Comparison of ENCODE assay signal across 23 mouse cellular contexts in the genomic region with DNA sequence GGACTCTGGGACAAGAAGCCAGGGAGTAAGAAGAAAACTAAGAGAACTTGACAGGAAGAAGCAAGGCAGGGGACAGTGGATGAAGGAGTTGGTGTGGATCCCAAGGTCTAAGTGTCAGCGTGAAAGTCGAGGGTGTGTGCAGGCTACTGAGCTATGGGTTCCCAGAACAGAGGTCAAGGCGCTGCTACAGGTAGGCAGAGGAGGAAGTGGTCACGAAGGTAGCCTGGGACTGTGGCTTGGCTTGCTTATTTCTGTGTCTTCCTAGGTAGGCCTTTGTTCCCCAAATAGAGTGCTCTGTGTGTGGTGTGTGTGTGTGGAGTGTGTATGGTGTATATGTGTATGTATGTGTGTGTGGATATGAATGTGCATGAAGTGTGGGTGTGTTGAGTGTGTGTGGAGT. TPM values are rescaled to one million over a fixed set of nuclear protein-coding genes. Genes with fewer than 3 reads are reported as not detected.
DNase-seq lines count a peak whose midpoint lies in the region; ATAC-seq and TF ChIP-seq lines count a peak whose summit lies in the region.
"Had no signal": no experiment of that assay in that cellular context is flagged by ENCODE, and none has a peak within 500 bp of the region (broad histone marks: within the 10 kb centered on the region; RNA-seq: fewer than 3 reads in every experiment).

No protein-coding gene starts in this region.

- H3K27ac ChIP-seq in MEL (ENCODE audit: control insufficient read depth, low read depth, low read length): peak overlapping the region; percentile 94; the same call in 1 of the 2 replicates
- no peak overlapping the region for H3K27ac ChIP-seq in limb, embryonic 10.5 days
- H3K27ac ChIP-seq: embryonic facial prominence, embryonic 10.5 days; embryonic facial prominence, embryonic 13.5 days; forebrain, embryonic 12.5 days; forebrain, embryonic 15.5 days; hindbrain, embryonic 12.5 days; hindbrain, embryonic 15.5 days had no signal

- TF ChIP-seq POLR2A in MEL (IDR thresholded peaks at IDR 0.05; ENCODE audit: control insufficient read depth in 1 of 2, insufficient read depth in 1 of 2, low read depth in 1 of 2, low read length in 2 of 2, poor library complexity in 1 of 2): no peak

- H3K9me3 ChIP-seq in MEL (replicated peaks; ENCODE audit: insufficient read depth, low read length): no peaks in the 10 kb centered on the region
- H3K9me3 ChIP-seq in limb, embryonic 10.5 days (replicated peaks): no peaks in the 10 kb centered on the region
- H3K9me3 ChIP-seq: embryonic facial prominence, embryonic 10.5 days; embryonic facial prominence, embryonic 13.5 days; forebrain, embryonic 12.5 days; forebrain, embryonic 15.5 days; hindbrain, embryonic 12.5 days; hindbrain, embryonic 15.5 days had no signal

- TF ChIP-seq CTCF in MEL (IDR thresholded peaks at IDR 0.05 in 2 of 3, conservative IDR thresholded peaks at IDR 0.05 in 1 of 3; ENCODE audit: control insufficient read depth in 1 of 3, insufficient read depth in 1 of 3, low read depth in 2 of 3, low read length in 3 of 3, poor library complexity in 1 of 3, severe bottlenecking in 1 of 3): no peak

- H3K4me3 ChIP-seq in MEL (ENCODE audit: control insufficient read depth in 1 of 2, insufficient read depth in 1 of 2, low read depth in 2 of 2, low read length in 2 of 2): no peak overlapping the region
- H3K4me3 ChIP-seq in limb, embryonic 10.5 days: no peak overlapping the region
- H3K4me3 ChIP-seq: embryonic facial prominence, embryonic 10.5 days; embryonic facial prominence, embryonic 13.5 days; erythroblast, embryonic 14.5 days; forebrain, embryonic 12.5 days; forebrain, embryonic 15.5 days; hindbrain, embryonic 12.5 days; hindbrain, embryonic 15.5 days had no signal

- H3K36me3 ChIP-seq in MEL (ENCODE audit: control insufficient read depth in 1 of 2, insufficient read depth in 2 of 2, low read length in 2 of 2): peaks cover 0 to 20% of the 10 kb centered on the region in 2 experiments; a peak in 2 of 4 replicates
- peaks cover 7% of the 10 kb centered on the region; the same call in 1 of the 2 replicates for H3K36me3 ChIP-seq in limb, embryonic 10.5 days
- H3K36me3 ChIP-seq: embryonic facial prominence, embryonic 13.5 days had no signal

- WGBS in limb, embryonic 10.5 days: 94% methylated on average over 4 of the region's 4 CpGs

- no peaks in the 10 kb centered on the region for H3K79me2 ChIP-seq in MEL (ENCODE audit: control insufficient read depth, insufficient read depth, low read length, poor library complexity)

- no peak overlapping the region for H3K9ac ChIP-seq in MEL (ENCODE audit: control insufficient read depth, low read depth, low read length, poor library complexity, severe bottlenecking)
- H3K9ac ChIP-seq: embryonic facial prominence, embryonic 13.5 days; forebrain, embryonic 12.5 days; forebrain, embryonic 15.5 days; hindbrain, embryonic 12.5 days; hindbrain, embryonic 15.5 days had no signal

- no peaks in the 10 kb centered on the region for H3K27me3 ChIP-seq in MEL (ENCODE audit: control insufficient read depth in 1 of 2, insufficient read depth in 2 of 2, low read length in 2 of 2)
- no peaks in the 10 kb centered on the region for H3K27me3 ChIP-seq in limb, embryonic 10.5 days (ENCODE audit: low read depth, poor library complexity, severe bottlenecking)
- H3K27me3 ChIP-seq: embryonic facial prominence, embryonic 13.5 days; forebrain, embryonic 12.5 days; forebrain, embryonic 15.5 days; hindbrain, embryonic 12.5 days; hindbrain, embryonic 15.5 days; Patski had no signal

- no peak for TF ChIP-seq RAD21 in MEL (IDR thresholded peaks at IDR 0.05; ENCODE audit: low read depth, low read length)

- ATAC-seq in megakaryocyte, adult 5-6 weeks (ENCODE audit: poor library complexity, severe bottlenecking): peak; percentile 40
- ATAC-seq: forebrain, embryonic 15.5 days; Patski had no signal

- DNase-seq in heart, adult 11 months: peak; percentile 39
- DNase-seq in heart, postnatal 14 days: no peak
- DNase-seq in MEL (ENCODE audit: low read depth, low spot score): peak; percentile 25
- DNase-seq in limb, embryonic 10.5 days (ENCODE audit: low spot score): no peak
- no peak for DNase-seq in cerebellum, postnatal 14 days
- DNase-seq: adrenal gland, postnatal 10 days; cerebellum, adult 11 months; cerebellum, adult 2 months; cerebellum, adult 9-11 months; cerebellum, postnatal 36 days; embryo, embryonic 11 days; gastrocnemius, postnatal 25 days; heart, postnatal 4 days; kidney, adult 11 months had no signal

- no peak for TF ChIP-seq EP300 in MEL (IDR thresholded peaks at IDR 0.05; ENCODE audit: low read depth in 1 of 2, low read length in 2 of 2)

- intact Hi-C loops in heart, postnatal 14 days (cut with DNase I): no loop called here

- peaks cover 3 to 26% of the 10 kb centered on the region in 2 experiments; a peak in 3 of 4 replicates for H3K4me1 ChIP-seq in MEL (ENCODE audit: control insufficient read depth in 1 of 2, insufficient read depth in 2 of 2, low read length in 2 of 2)
- peaks cover 6% of the 10 kb centered on the region for H3K4me1 ChIP-seq in limb, embryonic 10.5 days
- H3K4me1 ChIP-seq: embryonic facial prominence, embryonic 13.5 days had no signal

TF ChIP-seq in MEL, 35 proteins besides CTCF, POLR2A, EP300 and RAD21:
- no peak for TF ChIP-seq GABPA (IDR thresholded peaks at IDR 0.05; ENCODE audit: low read depth, low read length)
- no peak for TF ChIP-seq TCF12 (IDR thresholded peaks at IDR 0.05; ENCODE audit: low read depth, low read length)
- TF ChIP-seq HCFC1 (IDR thresholded peaks at IDR 0.05; ENCODE audit: low read depth, low read length): no peak
- no peak for TF ChIP-seq TBP (IDR thresholded peaks at IDR 0.05; ENCODE audit: low read depth, low read length)
- no peak for TF ChIP-seq TAL1 (IDR thresholded peaks at IDR 0.05; ENCODE audit: low read length)
- no peak for TF ChIP-seq CHD1 (IDR thresholded peaks at IDR 0.05; ENCODE audit: low read depth, low read length)
- no peak for TF ChIP-seq E2F4 (IDR thresholded peaks at IDR 0.05; ENCODE audit: borderline replicate concordance, low read depth, low read length)
- TF ChIP-seq MEF2A (IDR thresholded peaks at IDR 0.05; ENCODE audit: extremely low read depth, insufficient replicate concordance, low read depth, low read length, poor library complexity, severe bottlenecking): no peak
- no peak for TF ChIP-seq POLR2AphosphoS5 (IDR thresholded peaks at IDR 0.05; ENCODE audit: borderline replicate concordance, low read depth, low read length)
- no peak for TF ChIP-seq NRF1 (IDR thresholded peaks at IDR 0.05; ENCODE audit: insufficient read depth, low read depth, low read length, poor library complexity, severe bottlenecking)
- TF ChIP-seq SMC3 (IDR thresholded peaks at IDR 0.05; ENCODE audit: low read depth, low read length): no peak
- no peak for TF ChIP-seq ZKSCAN1 (IDR thresholded peaks at IDR 0.05; ENCODE audit: low read depth, low read length)

RNA-seq across cellular contexts. Expression of a gene that starts 47.7 kb away (rescaled TPM):
- total RNA-seq in heart, postnatal 14 days (2021): 1 to 10 TPM; 4.5 to 6.8 TPM
- 0.36 and 1.0 TPM in 2 replicates for total RNA-seq in MEL (2012; rRNA removed)
- 1 to 10 TPM in 1 of 2 experiments, not detected in 1; 1.8 TPM for polyA plus RNA-seq in MEL (2012; ENCODE audit: insufficient read depth in 1 of 2, insufficient read length in 2 of 2, low read depth in 1 of 2, low replicate concordance in 2 of 2, missing spikeins in 1 of 2)
- 2.8 and 2.9 TPM in 2 replicates for total RNA-seq in megakaryocyte, adult 5-6 weeks (2015)
- 2.4 and 2.5 TPM in 2 replicates for total RNA-seq in megakaryocyte, adult 5-6 weeks (2017)
- polyA plus RNA-seq in limb, embryonic 10.5 days (2016; fragmentation: Nextera tagmentation; extraction: Ambion mirVana): 12.8 and 14.5 TPM in 2 replicates

Comparison
In these comparisons a context has a peak if more than half of its experiments do, and no peak if none do; other contexts are left out.
1. DNase-seq: peak in heart, adult 11 months (single experiment) and MEL (single experiment); none in heart, postnatal 14 days (0 of 2), limb, embryonic 10.5 days (single experiment) and cerebellum, postnatal 14 days (0 of 2).